Mouse (Mus musculus) C2C12 (cell line): Measurements from ENCODE around the gene Slc4a2. TPM values are rescaled to one million over a fixed set of nuclear protein-coding genes. Genes with fewer than 3 reads are reported as not detected.
"Not testable (repeated sequence)": the region's sequence is repeated elsewhere in the genome, so short reads cannot be mapped to it uniquely, and the experiment has no call there.

Experiments
- H3K27me3 ChIP-seq: one replicate; pipeline ENCODE4 v1.6.1; 2011; ENCODE audit not compliant: control insufficient read depth, insufficient read depth, insufficient read length
- H3K36me3 ChIP-seq: one replicate; pipeline ENCODE4 v1.6.1; 2011; ENCODE audit not compliant: control insufficient read depth, insufficient read depth
- H3K4me3 ChIP-seq: one replicate; pipeline ENCODE4 v1.5.1; 2011; ENCODE audit warnings: mild to moderate bottlenecking, control low read depth; ENCODE audit not compliant: poor library complexity, insufficient read depth, severe bottlenecking
- H3K79me2 ChIP-seq: one replicate; pipeline ENCODE4 v1.6.1; 2011; ENCODE audit not compliant: control insufficient read depth, insufficient read depth
- H3K79me3 ChIP-seq: one replicate; pipeline ENCODE4 v1.6.1; 2011; ENCODE audit warnings: low read depth, control low read depth
- H3ac ChIP-seq: one replicate; pipeline ENCODE3; 2011; ENCODE audit warnings: low read depth; ENCODE audit not compliant: control insufficient read depth, insufficient read length
- CEBPB ChIP-seq: IDR thresholded peaks from one replicate; pipeline ENCODE4 v1.6.1; 2011; ENCODE audit warnings: low read depth, mild to moderate bottlenecking, control low read depth, moderate library complexity
- CTCF ChIP-seq: IDR thresholded peaks from one replicate; pipeline ENCODE4 v1.5.1; 2011; ENCODE audit not compliant: control insufficient read depth, insufficient read depth, insufficient read length
- FOSL1 ChIP-seq: IDR thresholded peaks from one replicate; pipeline ENCODE4 v1.8.0; 2011; ENCODE audit warnings: mild to moderate bottlenecking, low read length; ENCODE audit not compliant: poor library complexity, insufficient read depth, severe bottlenecking
- MAX ChIP-seq: IDR thresholded peaks from one replicate; pipeline ENCODE4 v1.6.1; 2011; ENCODE audit warnings: mild to moderate bottlenecking, control low read depth
- MYOD1 ChIP-seq: IDR thresholded peaks from one replicate; pipeline ENCODE4 v1.6.1; 2011; ENCODE audit warnings: low read depth; ENCODE audit not compliant: control insufficient read depth, insufficient read length
- MYOG ChIP-seq: IDR thresholded peaks from one replicate; pipeline ENCODE4 v1.6.1; 2011; ENCODE audit not compliant: control insufficient read depth, insufficient read length; ENCODE audit errors: extremely low read depth
- USF1 ChIP-seq: IDR thresholded peaks from one replicate; pipeline ENCODE4 v1.6.1; 2011; ENCODE audit warnings: low read depth, mild to moderate bottlenecking, control low read depth, moderate library complexity
- polyA plus RNA-seq: library from polyadenylated mRNA; unstranded; fragments of >200 nt; fragmentation: generic; extraction: Trizol; gene quantifications from one replicate; pipeline ENCODE4 v1.2.1, GENCODE M21; 2012; ENCODE audit warnings: missing spikeins

The Slc4a2 gene
- polyA plus RNA-seq, 1 experiment = 76.4 TPM

DNA sequence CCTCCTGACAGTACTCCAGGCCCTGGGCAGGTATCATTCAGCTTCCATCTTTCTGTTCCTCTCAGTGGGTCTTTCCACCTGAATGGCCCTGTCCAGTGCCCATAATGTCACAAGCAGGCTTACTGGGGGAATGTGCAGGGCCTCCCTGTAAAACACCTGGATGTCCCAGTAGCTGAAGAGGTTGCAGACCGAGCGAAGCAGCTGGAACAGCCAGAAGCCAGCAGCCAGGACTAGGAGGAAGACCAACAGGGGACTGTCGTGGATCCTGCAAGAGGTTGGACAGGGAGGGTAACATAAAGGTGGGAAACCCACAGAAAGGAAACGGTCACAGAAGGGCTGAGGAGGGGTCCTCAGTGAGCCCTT is 34.0 kb upstream of the Slc4a2 start:
- Histone ChIP-seq H3K79me3 (no peaks in the 10 kb centered on the region), H3K36me3 (no peaks in the 10 kb centered on the region), H3K4me3 (no peak overlapping the region), H3K79me2 (no peaks in the 10 kb centered on the region), H3K27me3 (no peaks in the 10 kb centered on the region), H3ac (no peak overlapping the region)
- no peak for TF ChIP-seq USF1

DNA sequence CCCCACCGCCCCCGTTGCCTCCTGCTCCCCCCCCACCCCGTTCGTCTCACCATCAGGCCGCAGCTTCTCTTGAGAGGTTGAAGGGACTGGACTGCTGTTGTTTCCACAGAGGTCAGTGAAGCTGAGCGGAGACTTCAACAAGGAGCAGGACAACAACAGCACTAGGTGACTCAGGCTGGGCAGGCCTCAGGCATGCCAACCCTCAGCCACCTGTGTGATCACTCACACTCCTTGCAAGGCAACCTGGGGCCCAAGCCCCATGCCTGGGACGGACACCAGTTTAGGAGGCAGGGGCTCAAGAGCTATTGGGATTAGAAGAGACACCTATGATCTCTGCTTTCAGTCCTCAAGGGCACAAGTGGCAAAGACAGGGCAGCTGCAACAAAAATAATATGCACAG is 31.8 kb upstream of the Slc4a2 start, which contains the start of gene Atg9b:
Gene Atg9b, minus strand, starts transcription at position 280 of the 400 bp plus-strand sequence.
- TF ChIP-seq MAX = no peak
- TF ChIP-seq CEBPB = no peak
- no peak for TF ChIP-seq MYOD1
- no peak for TF ChIP-seq USF1
- TF ChIP-seq MYOG = no peak
- TF ChIP-seq CTCF = no peak
- TF ChIP-seq FOSL1 = no peak
- no peak within 1 kb of the TSS for H3K4me3 ChIP-seq
- no peaks in the 10 kb centered on the region for H3K27me3 ChIP-seq
- H3K79me2 ChIP-seq = no peaks in the 10 kb centered on the region
- H3K36me3 ChIP-seq = no peaks in the 10 kb centered on the region
- no peak within 1 kb of the TSS for H3ac ChIP-seq
- no peaks in the 10 kb centered on the region for H3K79me3 ChIP-seq

DNA sequence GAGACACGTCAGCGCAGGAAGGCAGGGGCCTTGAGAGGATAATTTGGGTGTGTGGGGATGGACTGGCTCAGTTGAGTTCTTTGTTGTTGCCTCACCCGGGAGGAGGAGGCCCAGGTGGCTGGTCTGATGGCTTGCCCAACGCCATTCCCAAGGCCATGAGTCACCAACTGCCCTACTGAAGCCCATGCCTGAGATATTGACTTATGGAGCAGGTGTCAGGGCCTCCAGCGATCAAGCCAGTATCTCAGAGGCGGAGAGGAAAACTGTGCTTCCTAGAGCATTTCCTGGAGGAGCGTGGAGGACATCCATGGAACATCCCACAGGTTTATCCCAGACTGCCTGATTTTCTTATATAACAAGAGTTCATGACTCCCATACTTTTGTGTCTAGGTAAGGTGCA is 30.9 kb upstream of the Slc4a2 start:
- no peaks in the 10 kb centered on the region for H3K27me3 ChIP-seq
- TF ChIP-seq MYOD1 (peak; percentile 53), MAX (no peak), USF1 (no peak), MYOG (no peak), CEBPB (peak; percentile 85), FOSL1 (peak; percentile 16), CTCF (no peak)

DNA sequence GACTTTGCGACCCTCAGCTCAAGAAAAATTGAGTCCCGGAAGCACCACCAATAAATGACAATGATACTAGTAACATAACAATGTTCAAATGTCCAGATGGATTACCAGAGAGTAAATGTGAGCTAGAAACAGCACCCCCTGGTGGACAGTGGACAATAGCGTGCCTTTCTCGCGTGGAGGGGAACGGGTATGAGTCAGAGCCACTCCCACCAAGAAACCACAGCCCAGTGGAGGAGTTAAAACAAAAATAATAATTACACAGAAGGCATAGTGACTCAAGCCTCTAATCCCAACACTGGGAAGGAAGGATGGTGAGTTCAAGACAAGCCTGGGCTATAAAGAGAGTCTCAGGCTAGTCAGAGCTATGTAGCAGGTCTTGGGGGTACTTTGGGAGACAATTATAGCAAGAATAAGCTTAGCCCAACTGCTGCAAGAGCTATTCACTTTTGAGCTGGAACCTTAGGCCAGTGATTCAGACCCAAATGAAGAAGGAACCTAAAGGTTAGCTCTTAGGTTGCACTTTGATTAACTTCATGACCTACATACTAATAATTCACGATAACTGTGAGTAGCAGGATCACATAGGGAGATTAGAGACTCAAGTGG is 30.1 kb upstream of the Slc4a2 start, which contains the start of gene Abcb8:
Gene Abcb8, plus strand, starts transcription at position 272 of the 606 bp plus-strand sequence.
- Histone ChIP-seq H3K36me3 (no peaks in the 10 kb centered on the region), H3K79me3 (no peaks in the 10 kb centered on the region), H3ac (peak within 1 kb of the TSS; percentile 46), H3K27me3 (no peaks in the 10 kb centered on the region), H3K4me3 (peak within 1 kb of the TSS; percentile 38), H3K79me2 (no peaks in the 10 kb centered on the region)
- peak; percentile 72 for TF ChIP-seq CTCF
- TF ChIP-seq MAX = peak; percentile 77
- TF ChIP-seq MYOD1 = no peak
- TF ChIP-seq FOSL1 = peak; percentile 81

More for the DNA sequence above, 30.9 kb upstream of the Slc4a2 start:
- Histone ChIP-seq H3K4me3 (no peak overlapping the region), H3K79me3 (no peaks in the 10 kb centered on the region), H3K79me2 (no peaks in the 10 kb centered on the region), H3ac (no peak overlapping the region), H3K36me3 (no peaks in the 10 kb centered on the region)

DNA sequence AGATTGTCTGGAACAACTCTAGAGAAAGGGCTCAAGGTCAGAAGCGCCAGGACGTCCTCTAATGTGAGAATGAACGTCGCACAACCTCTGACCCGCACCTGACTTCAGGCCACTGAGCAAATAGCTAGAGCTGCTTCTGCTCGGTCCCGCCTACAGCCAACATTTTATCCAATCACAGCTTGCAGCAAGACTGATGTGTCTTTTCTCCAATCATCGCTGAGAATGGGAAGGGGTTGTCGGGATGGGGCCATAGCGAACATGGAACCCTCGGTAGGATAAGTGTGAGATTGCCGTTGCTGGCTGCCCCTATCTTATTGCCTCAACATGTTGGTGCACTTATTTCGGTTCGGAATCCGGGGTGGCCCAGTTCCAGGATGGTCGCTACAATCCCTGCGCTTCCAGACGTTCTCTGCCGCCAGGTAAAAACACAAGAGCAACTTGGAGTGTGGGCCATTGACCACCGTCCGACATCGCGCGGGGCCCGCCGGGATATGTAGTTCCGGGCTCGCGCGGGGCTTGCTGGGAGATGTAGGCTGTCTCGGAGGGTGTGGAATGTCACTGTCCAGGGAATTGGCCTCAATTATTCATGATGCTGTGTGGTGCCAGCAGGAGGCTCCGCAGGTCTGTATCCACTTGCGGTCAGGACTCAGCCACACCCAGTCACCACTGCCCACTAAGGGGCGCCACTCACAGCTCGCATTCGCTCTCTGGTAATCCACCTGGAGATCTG is 29.3 kb upstream of the Slc4a2 start:
- Histone ChIP-seq H3K79me2 (no peaks in the 10 kb centered on the region), H3K27me3 (no peaks in the 10 kb centered on the region), H3K36me3 (no peaks in the 10 kb centered on the region), H3K79me3 (no peaks in the 10 kb centered on the region), H3K4me3 (peak overlapping the region; percentile 38), H3ac (peak overlapping the region; percentile 46)
- TF ChIP-seq CTCF (peak; percentile 92), MYOG (no peak), MYOD1 (no peak), USF1 (no peak)

DNA sequence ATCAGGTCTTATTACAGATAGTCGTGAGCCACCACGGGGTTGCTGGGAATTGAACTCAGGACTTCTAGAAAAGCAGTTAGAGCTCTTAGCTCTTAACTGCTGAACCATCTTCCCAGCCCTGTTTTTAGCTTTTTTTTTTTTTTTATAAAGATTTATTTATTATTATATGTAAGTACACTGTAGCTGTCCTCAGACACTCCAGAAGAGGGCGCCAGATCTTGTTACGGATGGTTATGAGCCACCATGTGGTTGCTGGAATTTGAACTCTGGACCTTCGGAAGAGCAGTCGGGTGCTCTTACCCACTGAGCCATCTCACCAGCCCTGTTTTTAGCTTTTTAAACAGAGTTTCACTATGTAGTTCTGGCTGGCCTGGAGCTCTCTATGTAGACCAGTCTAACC is 27.4 kb upstream of the Slc4a2 start:
- H3K4me3 ChIP-seq, H3K79me3 ChIP-seq, H3K27me3 ChIP-seq, H3K79me2 ChIP-seq, H3ac ChIP-seq, H3K36me3 ChIP-seq: not testable (repeated sequence)
